Mouse (Mus musculus): ENCODE measurements around the gene Crtc2. TPM values are rescaled to one million over a fixed set of nuclear protein-coding genes. Genes with fewer than 3 reads are reported as not detected.

Gene Crtc2
- total and polyA plus RNA-seq, 3 experiments, result 7.1 to 66.9 TPM; not detected in 1

DNA sequence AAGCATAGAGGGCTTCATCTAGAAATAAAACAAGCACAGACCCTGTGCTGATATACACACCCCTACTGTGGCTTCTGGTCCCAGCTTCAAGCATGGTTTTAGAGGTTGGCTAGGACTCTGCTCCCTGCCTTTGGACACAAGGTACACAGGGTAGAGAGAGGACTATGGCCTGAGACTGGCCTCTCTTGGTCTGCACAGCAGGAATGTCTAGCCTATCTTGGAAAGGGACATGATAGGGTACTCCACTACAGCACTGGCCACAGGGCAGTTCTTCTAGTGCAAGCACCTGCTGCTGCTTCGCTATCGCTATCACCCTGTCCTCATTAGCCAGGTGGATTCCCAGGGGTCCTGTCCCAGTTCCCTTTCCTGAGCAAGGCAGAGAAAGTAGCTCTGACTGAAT lies 12.7 kb upstream of the Crtc2 start:
- Histone ChIP-seq H3K9ac (ENCODE audit: control insufficient read depth, low read depth, low read length, poor library complexity, severe bottlenecking) (no peak overlapping the region), H3K4me1 (ENCODE audit: control insufficient read depth in 1 of 2, insufficient read depth in 2 of 2, low read length in 2 of 2) (peaks cover 4 to 8% of the 10 kb centered on the region in 2 experiments; a peak in 3 of 4 replicates), H3K27ac (ENCODE audit: control insufficient read depth, low read depth, low read length) (no peak overlapping the region), H3K4me3 (ENCODE audit: control insufficient read depth in 1 of 2, insufficient read depth in 1 of 2, low read depth in 2 of 2, low read length in 2 of 2) (no peak overlapping the region), H3K79me2 (ENCODE audit: control insufficient read depth, insufficient read depth, low read length, poor library complexity) (no peaks in the 10 kb centered on the region), H3K9me3 (replicated peaks; ENCODE audit: insufficient read depth, low read length) (no peaks in the 10 kb centered on the region), H3K36me3 (ENCODE audit: control insufficient read depth in 1 of 2, insufficient read depth in 2 of 2, low read length in 2 of 2) (no peaks in the 10 kb centered on the region), H3K27me3 (ENCODE audit: control insufficient read depth in 1 of 2, insufficient read depth in 2 of 2, low read length in 2 of 2) (no peaks in the 10 kb centered on the region)
- no peak for DNase-seq (ENCODE audit: low read depth, low spot score)
- TF ChIP-seq MXI1 (IDR thresholded peaks at IDR 0.05; ENCODE audit: low read depth, low read length), result no peak
- no peak for TF ChIP-seq ZKSCAN1 (IDR thresholded peaks at IDR 0.05; ENCODE audit: low read depth, low read length)
- no peak for TF ChIP-seq MAZ (IDR thresholded peaks at IDR 0.05; ENCODE audit: low read depth, low read length)
- TF ChIP-seq CHD1 (IDR thresholded peaks at IDR 0.05; ENCODE audit: low read depth, low read length), result no peak
- no peak for TF ChIP-seq GATA1 (IDR thresholded peaks at IDR 0.05; ENCODE audit: low read depth, low read length)
- no peak for TF ChIP-seq UBTF (IDR thresholded peaks at IDR 0.05; ENCODE audit: borderline replicate concordance, insufficient read depth, low read depth, low read length)
- TF ChIP-seq JUND (IDR thresholded peaks at IDR 0.05; ENCODE audit: low read depth, low read length), result no peak
- TF ChIP-seq TCF12 (IDR thresholded peaks at IDR 0.05; ENCODE audit: low read depth, low read length), result no peak
- TF ChIP-seq HCFC1 (IDR thresholded peaks at IDR 0.05; ENCODE audit: low read depth, low read length), result no peak
- TF ChIP-seq MYB (IDR thresholded peaks at IDR 0.05; ENCODE audit: low read depth, low read length), result no peak
- no peak for TF ChIP-seq CTCF (IDR thresholded peaks at IDR 0.05 in 2 of 3, conservative IDR thresholded peaks at IDR 0.05 in 1 of 3; ENCODE audit: control insufficient read depth in 1 of 3, insufficient read depth in 1 of 3, low read depth in 2 of 3, low read length in 3 of 3, poor library complexity in 1 of 3, severe bottlenecking in 1 of 3)
- no peak for TF ChIP-seq GABPA (IDR thresholded peaks at IDR 0.05; ENCODE audit: low read depth, low read length)
- no peak for TF ChIP-seq ZMIZ1 (IDR thresholded peaks at IDR 0.05; ENCODE audit: low read depth, low read length)

DNA sequence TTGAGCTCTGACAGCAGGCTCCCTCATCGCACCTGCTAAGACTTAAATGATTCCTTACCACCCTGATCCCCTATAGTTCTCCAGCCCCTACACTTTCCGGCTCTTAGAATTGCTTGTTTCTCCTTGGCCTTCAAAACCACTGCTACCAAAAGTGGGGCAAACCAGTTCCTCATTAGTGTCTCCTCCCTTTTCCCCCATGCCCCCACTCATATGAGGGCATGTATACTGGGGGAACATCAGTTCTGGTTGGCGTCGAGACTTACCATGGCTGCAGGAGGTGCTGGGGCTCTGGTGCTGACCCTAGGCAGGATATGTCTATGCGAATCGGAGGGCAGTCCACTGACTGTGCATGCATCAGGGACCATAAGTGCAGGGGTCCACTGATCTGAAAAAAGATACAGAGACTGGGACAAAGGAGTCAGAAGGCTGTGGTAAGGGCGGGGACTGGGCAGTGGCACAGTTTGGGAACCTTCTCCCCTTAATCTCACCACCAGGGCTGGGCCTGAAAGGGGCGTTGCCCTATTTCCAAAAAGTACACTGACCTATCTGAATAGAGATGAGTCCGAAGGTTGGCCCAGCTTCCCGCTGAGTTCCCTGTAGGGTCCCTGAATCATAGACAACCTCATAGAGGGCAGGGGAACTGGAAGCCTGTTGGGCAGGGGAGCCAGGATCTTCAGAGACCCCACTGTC lies 12.1 kb upstream of the Crtc2 start:
- Histone ChIP-seq H3K27ac (ENCODE audit: control insufficient read depth, low read depth, low read length) (no peak overlapping the region), H3K4me3 (ENCODE audit: control insufficient read depth in 1 of 2, insufficient read depth in 1 of 2, low read depth in 2 of 2, low read length in 2 of 2) (no peak overlapping the region), H3K9me3 (replicated peaks; ENCODE audit: insufficient read depth, low read length) (no peaks in the 10 kb centered on the region), H3K36me3 (ENCODE audit: control insufficient read depth in 1 of 2, insufficient read depth in 2 of 2, low read length in 2 of 2) (peaks cover 0 to 4% of the 10 kb centered on the region in 2 experiments; a peak in 1 of 4 replicates), H3K4me1 (ENCODE audit: control insufficient read depth in 1 of 2, insufficient read depth in 2 of 2, low read length in 2 of 2) (peaks cover 6 to 11% of the 10 kb centered on the region in 2 experiments; a peak in 3 of 4 replicates), H3K9ac (ENCODE audit: control insufficient read depth, low read depth, low read length, poor library complexity, severe bottlenecking) (no peak overlapping the region), H3K27me3 (ENCODE audit: control insufficient read depth in 1 of 2, insufficient read depth in 2 of 2, low read length in 2 of 2) (no peaks in the 10 kb centered on the region), H3K79me2 (ENCODE audit: control insufficient read depth, insufficient read depth, low read length, poor library complexity) (no peaks in the 10 kb centered on the region)
- TF ChIP-seq USF2 (IDR thresholded peaks at IDR 0.05; ENCODE audit: borderline replicate concordance in 1 of 2, insufficient read depth in 1 of 2, low read depth in 1 of 2, low read length in 2 of 2) (no peak), NRF1 (IDR thresholded peaks at IDR 0.05; ENCODE audit: insufficient read depth, low read depth, low read length, poor library complexity, severe bottlenecking) (no peak), CHD1 (IDR thresholded peaks at IDR 0.05; ENCODE audit: low read depth, low read length) (no peak), NELFE (IDR thresholded peaks at IDR 0.05; ENCODE audit: low read depth, low read length) (no peak), MAZ (IDR thresholded peaks at IDR 0.05; ENCODE audit: low read depth, low read length) (no peak)
- DNase-seq (ENCODE audit: low read depth, low spot score), result no peak
